Mouse (Mus musculus): ENCODE data around the gene Srp72. TPM values are rescaled to one million over a fixed set of nuclear protein-coding genes. Genes with fewer than 3 reads are reported as not detected.

The Srp72 gene
- polyA plus RNA-seq, 1 experiment = 62.0 TPM

GRCm38 (mm10) chr5:77038451-77038850 is 64.0 kb downstream of the Srp72 start:
- H3K4me1 ChIP-seq = peaks cover 8% of the 10 kb centered on the region
- H3K27me3 ChIP-seq (replicated peaks) = peaks cover 5% of the 10 kb centered on the region
- TF ChIP-seq FLI1 (IDR thresholded peaks at IDR 0.05; ENCODE audit: low read length) (no peak), GATA1 (IDR thresholded peaks at IDR 0.05; ENCODE audit: borderline replicate concordance, low read length) (no peak)
- H3K9me3 ChIP-seq = peaks cover 7% of the 10 kb centered on the region
- H3K4me3 ChIP-seq (replicated peaks) = no peak overlapping the region
- H3K36me3 ChIP-seq (replicated peaks; ENCODE audit: low read length) = no peaks in the 10 kb centered on the region

GRCm38 (mm10) chr5:77039391-77039790 is 64.9 kb downstream of the Srp72 start:
- Histone ChIP-seq H3K36me3 (replicated peaks; ENCODE audit: low read length) (no peaks in the 10 kb centered on the region), H3K27me3 (replicated peaks) (peaks cover 6% of the 10 kb centered on the region), H3K4me1 (peaks cover 8% of the 10 kb centered on the region), H3K9me3 (peaks cover 7% of the 10 kb centered on the region), H3K4me3 (replicated peaks) (no peak overlapping the region)
- TF ChIP-seq GATA1 (IDR thresholded peaks at IDR 0.05; ENCODE audit: borderline replicate concordance, low read length) = no peak

GRCm38 (mm10) chr5:77044362-77044761 is 69.9 kb downstream of the Srp72 start:
- TF ChIP-seq FLI1 (IDR thresholded peaks at IDR 0.05; ENCODE audit: low read length) = no peak
- Histone ChIP-seq H3K27me3 (replicated peaks) (peaks cover 10% of the 10 kb centered on the region), H3K4me3 (replicated peaks) (no peak overlapping the region), H3K36me3 (replicated peaks; ENCODE audit: low read length) (no peaks in the 10 kb centered on the region), H3K4me1 (peaks cover 3% of the 10 kb centered on the region; the same call in 1 of the 2 replicates), H3K9me3 (no peaks in the 10 kb centered on the region)

Other genes starting within 250 kb of the Srp72 start
- 0.31 TPM in 1 of 2 replicates, not detected in the other for gene Aasdh, start 69.2 kb upstream of the Srp72 start, polyA plus RNA-seq (2012; ENCODE audit: insufficient read depth, low replicate concordance)
- gene Paics, start 23.4 kb upstream of the Srp72 start, polyA plus RNA-seq (2012; ENCODE audit: insufficient read depth, low replicate concordance) = 2.7 and 25.3 TPM in 2 replicates
- gene Ppat, start 23.1 kb upstream of the Srp72 start, polyA plus RNA-seq (2012; ENCODE audit: insufficient read depth, low replicate concordance) = 0.50 and 4.0 TPM in 2 replicates
- not detected in 2 replicates for gene Arl9, start 29.4 kb downstream of the Srp72 start, polyA plus RNA-seq (2012; ENCODE audit: insufficient read depth, low replicate concordance)
- not detected in 2 replicates for gene Thegl, start 41.3 kb downstream of the Srp72 start, polyA plus RNA-seq (2012; ENCODE audit: insufficient read depth, low replicate concordance)
- 2.5 TPM in 1 of 2 replicates, not detected in the other for gene Hopx, start 140.4 kb downstream of the Srp72 start, polyA plus RNA-seq (2012; ENCODE audit: insufficient read depth, low replicate concordance)
- gene Spink2, start 236.8 kb downstream of the Srp72 start, polyA plus RNA-seq (2012; ENCODE audit: insufficient read depth, low replicate concordance) = not detected in 2 replicates